Mouse (Mus musculus): ENCODE results near the gene Nudc. TPM values are rescaled to one million over a fixed set of nuclear protein-coding genes. Genes with fewer than 3 reads are reported as not detected.

The Nudc gene
- polyA plus RNA-seq, 1 experiment from 2014 or later = 331 TPM

DNA sequence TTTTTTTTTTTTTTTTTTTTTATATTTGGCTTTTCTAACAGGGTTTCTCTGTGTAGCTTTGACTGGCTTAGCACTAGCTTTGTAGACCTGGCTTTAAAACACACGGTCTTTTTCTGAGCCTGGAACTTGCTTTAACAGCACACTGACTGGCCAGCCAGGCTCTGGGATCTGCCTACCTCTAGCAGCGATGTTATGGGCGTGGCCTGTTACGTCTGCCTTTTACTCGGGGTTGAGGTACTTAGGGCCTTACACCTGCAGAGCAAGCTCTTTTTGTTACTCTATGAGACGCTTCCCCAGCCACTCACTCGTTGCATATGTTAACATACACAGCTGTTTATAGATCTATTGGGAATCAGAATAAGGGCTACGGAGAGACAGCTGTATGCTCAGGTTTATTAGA lies 21.5 kb upstream of the Nudc start:
- Histone ChIP-seq H3K27me3 (no peaks in the 10 kb centered on the region), H3K36me3 (no peaks in the 10 kb centered on the region), H3K4me3 (no peak overlapping the region), H3K9ac (no peak overlapping the region), H3K4me2 (no peak overlapping the region), H3K4me1 (no peaks in the 10 kb centered on the region), H3K9me3 (no peaks in the 10 kb centered on the region), H3K27ac (no peak overlapping the region)
- no peak for ATAC-seq (ENCODE audit: insufficient number of reproducible peaks, insufficient read depth, low FRiP score, low TSS enrichment, low read depth)
- WGBS = 26% methylated on average over 8 of the region's 8 CpGs

DNA sequence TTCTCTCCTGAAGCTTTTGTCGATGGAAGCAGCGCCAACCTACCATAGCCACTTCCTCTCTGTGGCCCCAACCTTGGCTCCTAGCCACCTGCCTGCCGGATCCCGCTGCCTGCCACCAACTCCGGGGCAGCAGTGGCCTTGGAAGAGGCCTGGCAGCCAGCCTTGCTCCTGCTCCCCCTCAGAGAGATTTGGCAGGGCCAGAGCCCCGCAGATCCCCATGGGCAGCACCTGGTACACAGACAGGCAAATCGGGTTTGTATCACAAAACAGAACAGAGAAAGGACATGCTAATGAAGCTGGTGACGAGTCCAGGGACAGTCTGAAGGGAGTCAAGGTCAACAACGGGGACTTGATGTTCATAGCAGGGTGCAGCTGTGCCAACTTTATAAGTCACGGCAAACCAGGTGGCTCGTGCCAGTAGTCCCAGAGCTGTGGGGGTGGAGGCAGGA lies 17.4 kb upstream of the Nudc start:
- no peak overlapping the region for H3K4me3 ChIP-seq
- no peak for ATAC-seq (ENCODE audit: insufficient number of reproducible peaks, insufficient read depth, low FRiP score, low TSS enrichment, low read depth)
- H3K36me3 ChIP-seq = no peaks in the 10 kb centered on the region
- no peak overlapping the region for H3K4me2 ChIP-seq
- no peak overlapping the region for H3K27ac ChIP-seq
- H3K9me3 ChIP-seq = no peaks in the 10 kb centered on the region
- WGBS = 76% methylated on average over 11 of the region's 11 CpGs
- no peaks in the 10 kb centered on the region for H3K4me1 ChIP-seq
- no peak overlapping the region for H3K9ac ChIP-seq
- no peaks in the 10 kb centered on the region for H3K27me3 ChIP-seq

DNA sequence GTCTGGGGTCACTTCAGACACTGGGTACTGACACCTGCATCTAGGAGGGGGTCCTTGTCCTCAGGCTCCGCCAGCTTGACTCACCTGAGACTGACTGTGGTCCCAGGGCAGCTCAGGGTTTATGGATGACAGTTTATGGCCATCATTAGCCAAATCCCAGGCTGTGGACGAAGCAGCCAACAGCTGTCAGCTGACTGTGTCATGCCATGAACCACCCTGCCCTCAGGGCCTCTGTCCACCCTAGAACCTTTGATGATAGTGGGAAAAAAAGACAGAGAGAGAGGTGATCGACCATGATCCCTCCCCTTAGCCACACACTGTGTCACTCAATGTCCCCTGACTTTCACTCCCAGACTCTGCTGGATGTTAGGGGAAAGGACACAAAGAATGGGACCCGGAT lies 15.8 kb upstream of the Nudc start:
- Histone ChIP-seq H3K36me3 (no peaks in the 10 kb centered on the region), H3K9ac (no peak overlapping the region), H3K4me2 (no peak overlapping the region), H3K4me3 (no peak overlapping the region), H3K4me1 (no peaks in the 10 kb centered on the region), H3K9me3 (no peaks in the 10 kb centered on the region), H3K27me3 (no peaks in the 10 kb centered on the region), H3K27ac (no peak overlapping the region)
- no peak for ATAC-seq (ENCODE audit: insufficient number of reproducible peaks, insufficient read depth, low FRiP score, low TSS enrichment, low read depth)
- WGBS = 70% methylated on average over 4 of the region's 4 CpGs

DNA sequence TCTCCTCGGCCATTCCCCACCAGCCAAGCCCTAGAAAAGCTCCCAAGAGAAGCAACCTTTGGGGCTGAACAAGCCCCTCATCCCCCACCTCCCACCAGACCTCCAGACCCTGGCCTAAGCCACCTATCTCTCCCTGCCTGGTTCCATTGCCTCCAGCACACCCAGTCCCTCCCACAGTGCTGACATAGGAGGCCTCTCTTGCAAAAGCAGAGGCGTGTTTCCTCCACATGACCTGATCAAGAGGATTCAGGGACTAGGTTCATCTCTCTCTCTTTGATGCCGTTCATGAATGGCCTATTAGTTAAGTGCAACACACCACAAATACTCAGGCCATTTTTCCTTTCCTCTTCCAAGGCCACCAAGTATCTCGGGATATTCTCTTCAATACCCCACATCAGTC lies 14.1 kb upstream of the Nudc start:
- Histone ChIP-seq H3K4me2 (no peak overlapping the region), H3K27me3 (no peaks in the 10 kb centered on the region; the same call in 1 of the 2 replicates), H3K9ac (no peak overlapping the region), H3K36me3 (no peaks in the 10 kb centered on the region), H3K4me1 (no peaks in the 10 kb centered on the region), H3K9me3 (no peaks in the 10 kb centered on the region), H3K4me3 (no peak overlapping the region), H3K27ac (no peak overlapping the region)
- ATAC-seq (ENCODE audit: insufficient number of reproducible peaks, insufficient read depth, low FRiP score, low TSS enrichment, low read depth) = no peak
- 79% methylated on average over 4 of the region's 4 CpGs for WGBS

DNA sequence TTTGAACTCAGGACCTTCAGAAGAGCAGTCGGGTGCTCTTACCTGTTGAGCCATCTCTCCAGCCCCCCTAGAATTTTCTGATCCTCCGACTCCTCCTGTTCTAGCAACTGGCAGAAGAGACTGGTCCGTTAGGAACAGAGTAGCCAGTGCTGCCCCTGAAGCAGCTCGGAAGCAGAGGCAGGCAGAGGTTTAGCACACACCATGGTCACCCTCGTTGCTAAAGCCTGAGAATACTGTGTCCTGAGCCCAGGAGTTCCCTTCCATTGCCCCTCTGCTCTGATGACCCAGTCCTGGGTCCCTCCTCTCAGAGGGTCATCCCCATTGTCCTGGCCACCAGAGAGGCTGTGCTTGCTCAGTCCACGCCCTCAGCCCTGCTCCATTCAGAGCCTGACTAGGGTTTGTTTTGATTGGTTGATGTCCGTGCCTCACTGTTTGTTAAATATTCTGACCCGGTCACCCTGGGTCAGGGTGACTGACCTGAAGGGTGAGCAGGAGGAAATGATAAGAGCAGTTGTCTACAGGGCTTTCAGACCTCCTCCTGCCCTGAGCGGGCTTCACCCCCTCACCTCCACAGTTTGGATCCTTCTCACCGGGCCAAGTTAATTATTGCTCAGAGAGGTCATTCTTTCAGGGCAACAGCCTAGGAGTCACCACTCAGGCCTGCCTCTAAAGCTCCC lies 11.4 kb upstream of the Nudc start:
- Histone ChIP-seq H3K36me3 (no peaks in the 10 kb centered on the region), H3K4me3 (no peak overlapping the region), H3K9me3 (no peaks in the 10 kb centered on the region), H3K9ac (no peak overlapping the region), H3K27me3 (peaks cover 7% of the 10 kb centered on the region), H3K4me1 (no peaks in the 10 kb centered on the region), H3K4me2 (no peak overlapping the region), H3K27ac (no peak overlapping the region)
- 29% methylated on average over 10 of the region's 10 CpGs for WGBS
- no peak for ATAC-seq (ENCODE audit: insufficient number of reproducible peaks, insufficient read depth, low FRiP score, low TSS enrichment, low read depth)

DNA sequence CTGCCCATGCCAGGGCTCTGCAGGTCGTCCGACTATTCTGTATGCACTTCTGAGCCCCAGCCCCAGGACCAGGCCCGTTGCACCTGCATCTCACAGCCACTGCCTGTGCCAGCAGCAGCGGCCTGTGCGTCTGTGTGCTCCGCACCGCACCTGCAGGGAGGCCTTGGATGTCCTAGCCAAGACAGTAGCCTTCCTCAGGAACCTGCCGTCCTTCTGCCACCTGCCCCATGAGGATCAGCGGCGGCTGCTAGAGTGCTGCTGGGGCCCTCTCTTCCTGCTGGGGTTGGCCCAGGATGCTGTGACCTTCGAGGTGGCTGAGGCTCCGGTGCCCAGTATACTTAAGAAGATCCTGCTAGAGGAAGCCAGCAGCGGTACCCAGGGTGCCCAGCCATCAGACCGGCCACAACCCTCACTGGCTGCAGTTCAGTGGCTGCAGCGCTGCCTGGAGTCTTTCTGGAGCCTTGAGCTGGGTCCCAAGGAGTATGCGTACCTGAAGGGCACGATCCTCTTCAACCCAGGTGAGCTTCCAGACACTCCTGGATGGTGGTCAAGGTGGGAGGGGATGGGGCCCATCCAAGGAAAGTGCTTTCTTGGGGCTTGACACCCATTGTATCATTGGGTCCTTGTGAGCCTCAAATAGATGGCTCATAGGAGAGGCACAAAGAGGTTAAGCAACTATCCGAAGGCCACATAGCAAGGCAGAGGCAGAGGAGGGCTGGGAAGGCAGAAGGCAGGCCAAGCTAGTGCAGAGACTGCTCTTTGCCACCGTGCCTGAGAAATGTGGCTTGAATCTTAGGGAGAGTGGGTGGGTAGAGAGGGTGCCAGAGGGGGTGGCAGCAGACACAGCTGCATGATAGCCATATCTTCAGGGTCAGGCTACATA lies 7.9 kb upstream of the Nudc start:
- Histone ChIP-seq H3K4me2 (no peak overlapping the region), H3K4me3 (no peak overlapping the region), H3K27ac (no peak overlapping the region), H3K9ac (no peak overlapping the region), H3K36me3 (no peaks in the 10 kb centered on the region), H3K4me1 (no peaks in the 10 kb centered on the region), H3K27me3 (peaks cover 11% of the 10 kb centered on the region), H3K9me3 (no peaks in the 10 kb centered on the region)
- no peak for ATAC-seq (ENCODE audit: insufficient number of reproducible peaks, insufficient read depth, low FRiP score, low TSS enrichment, low read depth)
- 77% methylated on average over 19 of the region's 19 CpGs for WGBS

DNA sequence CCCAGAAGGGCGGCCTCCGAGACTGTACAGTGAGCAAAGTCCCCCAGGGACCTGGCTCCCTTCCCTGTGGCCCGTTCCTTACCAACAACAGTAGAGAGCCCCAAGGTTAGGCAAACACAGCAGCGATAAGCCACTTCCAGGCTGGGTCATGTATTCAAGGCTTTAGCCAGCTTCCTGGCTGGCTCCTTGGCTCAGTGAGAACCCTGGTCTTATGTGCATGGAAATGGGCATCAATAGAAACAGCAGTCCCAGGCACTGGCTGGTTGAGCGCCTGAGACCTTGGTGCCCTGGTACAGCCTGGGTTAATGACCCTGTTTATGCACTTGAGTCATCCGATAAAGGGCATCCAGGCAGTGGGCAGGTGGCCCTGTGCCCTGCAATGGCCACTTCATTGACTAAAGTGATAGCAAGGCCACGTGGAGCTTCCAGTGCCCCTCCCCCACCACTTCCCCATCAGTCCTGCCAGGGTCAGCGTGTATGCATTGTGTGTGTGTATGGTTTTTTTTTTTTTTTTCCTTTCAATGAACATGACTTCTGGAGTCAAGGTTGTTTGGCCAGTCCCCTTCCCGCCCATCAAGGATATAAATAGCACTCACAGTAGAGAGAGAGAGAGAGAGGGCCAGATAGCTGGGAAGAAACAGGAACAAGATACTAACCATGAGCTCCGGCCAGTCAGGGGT lies 7.1 kb upstream of the Nudc start, which contains the start of gene Nr0b2:
Nr0b2 (plus strand) TSS at position 609 of the 680 bp plus-strand sequence.
- no peaks in the 10 kb centered on the region for H3K9me3 ChIP-seq
- H3K36me3 ChIP-seq = no peaks in the 10 kb centered on the region
- H3K4me1 ChIP-seq = no peaks in the 10 kb centered on the region
- H3K4me3 ChIP-seq = no peak within 1 kb of the TSS
- ATAC-seq (ENCODE audit: insufficient number of reproducible peaks, insufficient read depth, low FRiP score, low TSS enrichment, low read depth) = no peak
- H3K27ac ChIP-seq = no peak within 1 kb of the TSS
- H3K4me2 ChIP-seq = no peak within 1 kb of the TSS
- 71% methylated on average over 10 of the region's 10 CpGs for WGBS
- H3K9ac ChIP-seq = no peak within 1 kb of the TSS
- H3K27me3 ChIP-seq = peaks cover 11% of the 10 kb centered on the region

DNA sequence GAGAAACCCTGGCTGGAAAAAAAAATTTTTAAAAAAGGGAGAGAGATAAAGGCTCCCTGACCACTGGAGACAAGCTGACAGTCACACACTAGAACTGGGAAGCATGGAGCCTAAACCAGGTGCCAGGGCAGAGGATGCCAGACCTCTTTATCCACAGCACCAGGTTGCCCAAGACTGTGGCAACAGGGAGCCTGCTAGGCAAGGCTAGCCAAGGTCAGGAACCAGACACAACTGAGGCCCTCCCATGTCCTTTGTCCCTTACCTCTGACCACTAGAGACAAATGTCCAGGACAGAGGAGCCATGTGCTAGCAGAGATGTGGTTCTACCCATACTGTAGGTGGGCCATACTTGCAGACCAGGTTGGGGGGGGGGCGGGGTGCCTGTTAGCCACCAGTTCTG lies 6.2 kb upstream of the Nudc start:
- Histone ChIP-seq H3K27me3 (peaks cover 11% of the 10 kb centered on the region), H3K4me1 (no peaks in the 10 kb centered on the region), H3K9me3 (no peaks in the 10 kb centered on the region), H3K9ac (no peak overlapping the region), H3K27ac (no peak overlapping the region), H3K36me3 (no peaks in the 10 kb centered on the region), H3K4me3 (no peak overlapping the region), H3K4me2 (no peak overlapping the region)
- ATAC-seq (ENCODE audit: insufficient number of reproducible peaks, insufficient read depth, low FRiP score, low TSS enrichment, low read depth) = no peak
- WGBS = 92% methylated on average over 1 of the region's 1 CpGs

DNA sequence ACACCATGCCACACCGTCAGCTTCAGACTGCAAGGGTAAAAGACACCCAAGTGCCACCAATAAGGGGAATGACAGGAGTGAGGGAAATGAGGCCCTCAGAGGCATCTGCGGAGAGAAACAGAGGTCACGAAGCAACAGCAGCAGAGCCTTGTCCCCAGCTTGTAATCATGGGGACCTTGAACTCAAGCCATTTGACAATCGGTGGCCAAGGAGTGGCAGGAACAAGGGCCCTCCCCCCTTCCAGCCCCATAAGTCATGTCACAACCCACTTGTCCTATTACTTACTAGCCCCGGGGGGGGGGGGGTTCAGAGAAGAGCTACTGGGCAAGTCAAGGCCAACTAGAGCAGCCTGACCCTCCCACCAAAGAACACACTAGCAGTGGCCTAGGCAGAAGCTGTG lies 9.1 kb downstream of the Nudc start:
- H3K9ac ChIP-seq = no peak overlapping the region
- no peak overlapping the region for H3K27ac ChIP-seq
- no peaks in the 10 kb centered on the region for H3K27me3 ChIP-seq
- WGBS = 92% methylated on average over 5 of the region's 5 CpGs
- no peak overlapping the region for H3K4me2 ChIP-seq
- H3K9me3 ChIP-seq = no peaks in the 10 kb centered on the region
- no peak for ATAC-seq (ENCODE audit: insufficient number of reproducible peaks, insufficient read depth, low FRiP score, low TSS enrichment, low read depth)
- H3K4me3 ChIP-seq = no peak overlapping the region
- H3K4me1 ChIP-seq = no peaks in the 10 kb centered on the region
- peaks cover 98% of the 10 kb centered on the region for H3K36me3 ChIP-seq

DNA sequence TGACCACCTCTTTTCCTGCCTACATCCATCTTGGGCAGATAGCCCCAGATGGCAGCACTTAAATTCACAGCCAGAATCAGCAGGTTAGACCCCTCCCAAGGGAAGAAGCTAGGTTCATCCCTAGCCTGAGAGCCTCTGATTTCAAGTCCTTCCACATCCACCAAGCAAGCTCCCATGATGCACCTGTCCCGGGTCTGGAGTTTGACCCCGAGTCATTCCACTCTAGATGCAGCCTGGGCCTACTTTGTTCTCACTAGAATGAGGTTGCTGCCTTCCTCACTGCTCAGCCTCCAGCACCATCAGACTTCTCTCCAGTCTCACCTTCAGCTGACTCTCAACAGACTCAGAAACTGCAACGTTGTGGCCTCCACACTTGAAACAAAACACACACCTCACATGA lies 9.7 kb downstream of the Nudc start:
- Histone ChIP-seq H3K36me3 (peaks cover 98% of the 10 kb centered on the region), H3K4me1 (no peaks in the 10 kb centered on the region), H3K27ac (no peak overlapping the region), H3K4me2 (no peak overlapping the region), H3K4me3 (no peak overlapping the region), H3K27me3 (no peaks in the 10 kb centered on the region), H3K9me3 (no peaks in the 10 kb centered on the region), H3K9ac (no peak overlapping the region)
- 89% methylated on average over 3 of the region's 3 CpGs for WGBS
- no peak for ATAC-seq (ENCODE audit: insufficient number of reproducible peaks, insufficient read depth, low FRiP score, low TSS enrichment, low read depth)

DNA sequence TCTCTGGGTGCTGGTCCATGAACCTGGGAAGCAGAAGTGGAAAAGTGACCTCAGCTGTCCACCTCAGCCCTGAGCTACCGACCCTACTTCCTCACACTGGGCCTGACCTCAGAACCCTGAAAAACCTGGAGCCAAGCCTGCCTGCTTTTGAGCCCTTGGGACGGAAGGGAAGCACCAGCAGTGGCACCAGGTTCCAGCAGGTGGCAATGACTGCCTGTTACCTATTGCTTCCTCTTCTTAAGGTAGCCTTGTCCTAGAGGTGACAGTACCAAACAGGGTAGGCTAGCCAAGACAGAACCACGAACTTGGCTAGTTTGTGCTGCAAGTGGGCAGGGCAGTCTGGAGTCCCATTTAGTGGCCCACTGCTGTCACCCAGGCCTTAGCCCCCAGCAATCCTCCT lies 13.0 kb downstream of the Nudc start:
- H3K4me3 ChIP-seq = no peak overlapping the region
- no peaks in the 10 kb centered on the region for H3K27me3 ChIP-seq
- peaks cover 99% of the 10 kb centered on the region for H3K36me3 ChIP-seq
- H3K27ac ChIP-seq = no peak overlapping the region
- no peaks in the 10 kb centered on the region for H3K4me1 ChIP-seq
- no peak for ATAC-seq (ENCODE audit: insufficient number of reproducible peaks, insufficient read depth, low FRiP score, low TSS enrichment, low read depth)
- no peak overlapping the region for H3K4me2 ChIP-seq
- no peaks in the 10 kb centered on the region for H3K9me3 ChIP-seq
- WGBS = 88% methylated on average over 3 of the region's 3 CpGs
- H3K9ac ChIP-seq = no peak overlapping the region
